Mouse (Mus musculus) forebrain, embryonic 16.5 days (tissue): ENCODE results near the gene Sec62. TPM values are rescaled to one million over a fixed set of nuclear protein-coding genes. Genes with fewer than 3 reads are reported as not detected.
"Not testable (repeated sequence)": the region's sequence is repeated elsewhere in the genome, so short reads cannot be mapped to it uniquely, and the experiment has no call there.

Source experiments
- ATAC-seq: fragments of 200-750 bp; cut with Nextera tagmentation; 2 replicates; pipeline ENCODE4 v1.8.0; 2017; ENCODE audit warnings: mild to moderate bottlenecking, moderate library complexity
- H3K27ac ChIP-seq: fragments of 300-500 bp; sonication (generic); 2 replicates; pipeline ENCODE4 v1.5.1; 2014; ENCODE audit warnings: low read length, control low read depth
- H3K27me3 ChIP-seq: fragments of 300-500 bp; sonication (generic); replicated peaks from 2 replicates; pipeline ENCODE4 v1.6.1; 2014; ENCODE audit warnings: low read length; ENCODE audit not compliant: control insufficient read depth, insufficient read depth
- H3K36me3 ChIP-seq: fragments of 300-500 bp; sonication (generic); 2 replicates; pipeline ENCODE4 v1.6.1; 2014; ENCODE audit not compliant: control insufficient read depth, insufficient read depth
- H3K4me1 ChIP-seq: fragments of 300-500 bp; sonication (generic); replicated peaks from 2 replicates; pipeline ENCODE4 v1.6.1; 2014; ENCODE audit warnings: low read length; ENCODE audit not compliant: control insufficient read depth, insufficient read depth
- H3K4me2 ChIP-seq: fragments of 300-500 bp; sonication (generic); 2 replicates; pipeline ENCODE4 v1.6.1; 2014; ENCODE audit warnings: mild to moderate bottlenecking, low read length, control low read depth
- H3K4me3 ChIP-seq: fragments of 300-500 bp; sonication (generic); replicated peaks from 2 replicates; pipeline ENCODE4 v1.5.1; 2014; ENCODE audit warnings: mild to moderate bottlenecking, low read length, control low read depth
- H3K9ac ChIP-seq: fragments of 300-500 bp; sonication (generic); replicated peaks from 2 replicates; pipeline ENCODE4 v1.6.1; 2014; ENCODE audit warnings: low read depth, low read length, control low read depth
- H3K9me3 ChIP-seq: fragments of 300-500 bp; sonication (generic); 2 replicates; pipeline ENCODE4 v1.6.1; 2016; ENCODE audit warnings: low read length; ENCODE audit not compliant: control insufficient read depth
- WGBS: fragments of 180-500 bp; shearing (Covaris S2); extraction: QIAGEN DNeasy Blood & Tissue Kit; methylation state at CpG from one replicate; pipeline ENCODE4 v1.1.7; 2014; 5-methylcytosine and 5-hydroxymethylcytosine counted together
- polyA plus RNA-seq: library from polyadenylated mRNA; unstranded; fragments of >200 nt; fragmentation: Nextera tagmentation; extraction: Ambion mirVana; gene quantifications from 2 replicates; pipeline ENCODE4 v1.2.1, GENCODE M21; 2015

Sec62 gene
- polyA plus RNA-seq, 1 experiment from 2014 or later, result 65.3 TPM

- Histone ChIP-seq H3K27ac (no peak within 1 kb of the TSS), H3K4me1 (peaks cover 8% of the 10 kb centered on the region), H3K4me2 (peak within 1 kb of the TSS; percentile 97), H3K36me3 (no peaks in the 10 kb centered on the region), H3K9ac (peak within 1 kb of the TSS; percentile 61), H3K4me3 (peak within 1 kb of the TSS; percentile 60), H3K27me3 (peaks cover 4% of the 10 kb centered on the region; the same call in 1 of the 2 replicates), H3K9me3 (no peaks in the 10 kb centered on the region)
- ATAC-seq, result peak; percentile 76
- WGBS, result under 1% methylated on average over 71 of the region's 75 CpGs
These were observed 63.2 kb downstream of the Sec62 start, which contains the start of gene Gpr160 for GRCm38 (mm10) chr3:30855604-30856458. Gene Gpr160, plus strand, starts transcription at chr3:30855950.

- not testable (repeated sequence) for H3K9ac ChIP-seq, H3K27ac ChIP-seq, H3K4me1 ChIP-seq, H3K4me3 ChIP-seq, H3K27me3 ChIP-seq, ATAC-seq, H3K9me3 ChIP-seq, H3K4me2 ChIP-seq, H3K36me3 ChIP-seq
- 94% methylated on average over 8 of the region's 8 CpGs for WGBS
These were observed 66.9 kb downstream of the Sec62 start for GRCm38 (mm10) chr3:30859599-30859998.

- Histone ChIP-seq H3K4me3 (no peak overlapping the region), H3K9ac (no peak overlapping the region), H3K9me3 (no peaks in the 10 kb centered on the region), H3K4me2 (no peak overlapping the region), H3K27ac (no peak overlapping the region), H3K36me3 (no peaks in the 10 kb centered on the region), H3K4me1 (peaks cover 5% of the 10 kb centered on the region), H3K27me3 (peaks cover 4% of the 10 kb centered on the region; the same call in 1 of the 2 replicates)
- ATAC-seq, result no peak
- 85% methylated on average over 4 of the region's 4 CpGs for WGBS
These were observed 68.0 kb downstream of the Sec62 start for GRCm38 (mm10) chr3:30860705-30861104.

GRCm38 (mm10) chr3:30863712-30864435 lies 71.2 kb downstream of the Sec62 start:
- 76% methylated on average over 5 of the region's 5 CpGs for WGBS
- H3K27ac ChIP-seq, result no peak overlapping the region
- no peaks in the 10 kb centered on the region for H3K4me1 ChIP-seq
- no peak overlapping the region for H3K4me3 ChIP-seq
- H3K9ac ChIP-seq, result no peak overlapping the region
- no peaks in the 10 kb centered on the region for H3K36me3 ChIP-seq
- H3K27me3 ChIP-seq, result no peaks in the 10 kb centered on the region
- no peaks in the 10 kb centered on the region for H3K9me3 ChIP-seq
- H3K4me2 ChIP-seq, result no peak overlapping the region
- ATAC-seq, result no peak

- 94% methylated on average over 1 of the region's 1 CpGs for WGBS
- H3K27ac ChIP-seq, result no peak overlapping the region
- H3K4me3 ChIP-seq, result no peak overlapping the region
- no peaks in the 10 kb centered on the region for H3K4me1 ChIP-seq
- H3K4me2 ChIP-seq, result no peak overlapping the region
- H3K27me3 ChIP-seq, result no peaks in the 10 kb centered on the region
- ATAC-seq, result no peak
- H3K36me3 ChIP-seq, result no peaks in the 10 kb centered on the region
- H3K9ac ChIP-seq, result no peak overlapping the region
- H3K9me3 ChIP-seq, result no peaks in the 10 kb centered on the region
These were observed 72.0 kb downstream of the Sec62 start for GRCm38 (mm10) chr3:30864640-30865039.

GRCm38 (mm10) chr3:30868176-30868575 lies 75.5 kb downstream of the Sec62 start:
- H3K4me3 ChIP-seq, result no peak overlapping the region
- H3K27me3 ChIP-seq, result no peaks in the 10 kb centered on the region
- H3K4me1 ChIP-seq, result no peaks in the 10 kb centered on the region
- no peaks in the 10 kb centered on the region for H3K36me3 ChIP-seq
- H3K9me3 ChIP-seq, result no peaks in the 10 kb centered on the region
- H3K27ac ChIP-seq, result no peak overlapping the region
- 81% methylated on average over 5 of the region's 5 CpGs for WGBS
- H3K4me2 ChIP-seq, result no peak overlapping the region
- H3K9ac ChIP-seq, result no peak overlapping the region
- ATAC-seq, result no peak

GRCm38 (mm10) chr3:30868625-30869024 lies 76.0 kb downstream of the Sec62 start:
- no peak for ATAC-seq
- H3K4me1 ChIP-seq, result no peaks in the 10 kb centered on the region

GRCm38 (mm10) chr3:30869995-30870394 lies 77.3 kb downstream of the Sec62 start:
- WGBS, result 82% methylated on average over 1 of the region's 1 CpGs
- H3K4me3 ChIP-seq, result no peak overlapping the region
- H3K27me3 ChIP-seq, result no peaks in the 10 kb centered on the region
- no peak overlapping the region for H3K9ac ChIP-seq
- H3K4me2 ChIP-seq, result no peak overlapping the region
- no peaks in the 10 kb centered on the region for H3K4me1 ChIP-seq
- no peak for ATAC-seq
- no peak overlapping the region for H3K27ac ChIP-seq
- no peaks in the 10 kb centered on the region for H3K36me3 ChIP-seq
- H3K9me3 ChIP-seq, result no peaks in the 10 kb centered on the region

More at GRCm38 (mm10) chr3:30868625-30869024, 76.0 kb downstream of the Sec62 start:
- Histone ChIP-seq H3K9me3 (no peaks in the 10 kb centered on the region), H3K36me3 (no peaks in the 10 kb centered on the region), H3K27me3 (no peaks in the 10 kb centered on the region), H3K9ac (no peak overlapping the region), H3K4me3 (no peak overlapping the region), H3K27ac (no peak overlapping the region), H3K4me2 (no peak overlapping the region)
- 71% methylated on average over 5 of the region's 5 CpGs for whole genome bisulfite sequencing
